Mouse (Mus musculus) heart, embryonic 12.5 days (tissue): Measurements from ENCODE around the gene Nfib. TPM values are rescaled to one million over a fixed set of nuclear protein-coding genes. Genes with fewer than 3 reads are reported as not detected.
A peak's percentile ranks its signal among the peaks of the same experiment; 100 is the strongest.

Source experiments
- ATAC-seq: fragments of 200-750 bp; cut with Nextera tagmentation; 2 replicates; pipeline ENCODE4 v1.8.0; 2017; ENCODE audit warnings: moderate TSS enrichment, moderate library complexity; ENCODE audit not compliant: insufficient number of reproducible peaks, low FRiP score
- H3K27ac ChIP-seq: fragments of 300-500 bp; sonication (generic); 2 replicates; pipeline ENCODE4 v1.5.1; 2016; ENCODE audit warnings: mild to moderate bottlenecking, moderate library complexity; ENCODE audit not compliant: poor library complexity, severe bottlenecking
- H3K27me3 ChIP-seq: fragments of 300-500 bp; sonication (generic); replicated peaks from 2 replicates; pipeline ENCODE4 v1.6.1; 2016; ENCODE audit warnings: mild to moderate bottlenecking, moderate library complexity
- H3K36me3 ChIP-seq: fragments of 300-500 bp; sonication (generic); 2 replicates; pipeline ENCODE4 v1.6.1; 2016; ENCODE audit warnings: mild to moderate bottlenecking, moderate library complexity
- H3K4me1 ChIP-seq: fragments of 300-500 bp; sonication (generic); replicated peaks from 2 replicates; pipeline ENCODE4 v1.6.1; 2016; ENCODE audit warnings: mild to moderate bottlenecking
- H3K4me2 ChIP-seq: fragments of 300-500 bp; sonication (generic); 2 replicates; pipeline ENCODE4 v1.6.1; 2016; ENCODE audit warnings: mild to moderate bottlenecking, moderate library complexity
- H3K4me3 ChIP-seq: fragments of 300-500 bp; sonication (generic); 2 replicates; pipeline ENCODE4 v1.5.1; 2016; ENCODE audit warnings: mild to moderate bottlenecking
- H3K9ac ChIP-seq: fragments of 300-500 bp; sonication (generic); 2 replicates; pipeline ENCODE4 v1.6.1; 2016; ENCODE audit warnings: mild to moderate bottlenecking, moderate library complexity
- H3K9me3 ChIP-seq: fragments of 300-500 bp; sonication (generic); replicated peaks from 2 replicates; pipeline ENCODE4 v1.6.1; 2016; ENCODE audit warnings: mild to moderate bottlenecking, moderate library complexity
- WGBS: fragments of 180-500 bp; shearing (Covaris S2); methylation state at CpG from one replicate; pipeline ENCODE4 v1.1.7; 2016; 5-methylcytosine and 5-hydroxymethylcytosine counted together
- polyA plus RNA-seq: library from polyadenylated mRNA; unstranded; fragments of >200 nt; fragmentation: Nextera tagmentation; extraction: Ambion mirVana; gene quantifications from 2 replicates; pipeline ENCODE4 v1.2.1, GENCODE M21; 2016

The Nfib gene
- polyA plus RNA-seq, 1 experiment from 2014 or later, result 57.5 TPM

DNA sequence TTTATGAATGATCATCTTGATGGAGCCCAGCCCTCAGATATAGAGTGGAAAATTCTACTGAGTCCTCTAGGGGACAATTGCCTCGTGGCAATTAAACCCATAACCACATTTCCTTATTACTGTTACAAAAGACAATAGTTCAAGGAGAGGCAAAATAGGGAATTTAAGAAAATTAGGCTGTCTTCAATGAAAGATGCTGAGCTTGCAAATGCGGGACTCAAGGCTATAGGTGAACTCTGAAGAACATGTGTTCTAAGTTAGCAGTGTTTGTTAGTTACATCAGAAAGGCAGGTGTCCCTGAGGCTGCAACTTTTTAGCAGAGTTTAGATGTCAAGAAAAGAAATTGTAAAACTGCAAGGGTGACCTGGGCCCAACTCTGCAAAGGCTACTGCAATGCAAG lies 307.3 kb downstream of the Nfib start:
- no peak overlapping the region for H3K4me3 ChIP-seq
- H3K4me1 ChIP-seq, result peaks cover 49% of the 10 kb centered on the region
- no peak overlapping the region for H3K27ac ChIP-seq
- H3K36me3 ChIP-seq, result peaks cover 3% of the 10 kb centered on the region; the same call in 1 of the 2 replicates
- no peak overlapping the region for H3K4me2 ChIP-seq
- no peak overlapping the region for H3K9ac ChIP-seq
- no peaks in the 10 kb centered on the region for H3K9me3 ChIP-seq
- H3K27me3 ChIP-seq, result no peaks in the 10 kb centered on the region
- 82% methylated on average over 2 of the region's 2 CpGs for WGBS
- no peak for ATAC-seq

GRCm38 (mm10) chr4:82396805-82397204 lies 308.7 kb downstream of the Nfib start:
- Histone ChIP-seq H3K9ac (no peak overlapping the region), H3K4me2 (no peak overlapping the region), H3K36me3 (peaks cover 3% of the 10 kb centered on the region; the same call in 1 of the 2 replicates), H3K27me3 (no peaks in the 10 kb centered on the region), H3K9me3 (no peaks in the 10 kb centered on the region), H3K4me1 (peaks cover 54% of the 10 kb centered on the region), H3K4me3 (no peak overlapping the region), H3K27ac (no peak overlapping the region)
- WGBS, result 77% methylated on average over 2 of the region's 2 CpGs
- no peak for ATAC-seq

DNA sequence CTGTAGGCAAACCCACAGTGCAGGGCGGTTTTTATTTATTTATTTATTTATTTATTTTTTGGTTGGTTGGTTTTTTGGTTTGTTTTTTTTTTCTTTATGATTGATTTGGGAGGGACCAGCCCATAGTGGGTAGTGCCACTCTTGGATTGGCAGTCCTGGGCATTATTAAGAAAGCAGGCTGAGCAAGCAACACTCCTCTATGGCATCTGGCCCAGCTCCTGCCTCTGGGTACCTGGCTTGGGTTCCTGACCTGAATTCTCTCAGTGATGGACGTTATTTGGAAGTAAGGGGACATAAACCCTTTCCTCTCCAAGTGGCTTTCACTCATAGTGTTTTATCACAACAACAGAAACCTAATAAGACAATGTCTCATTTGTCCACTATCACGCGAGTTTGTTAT lies 309.5 kb downstream of the Nfib start:
- no peaks in the 10 kb centered on the region for H3K27me3 ChIP-seq
- no peak overlapping the region for H3K4me2 ChIP-seq
- H3K4me1 ChIP-seq, result peaks cover 54% of the 10 kb centered on the region
- peaks cover 3% of the 10 kb centered on the region; the same call in 1 of the 2 replicates for H3K36me3 ChIP-seq
- H3K9ac ChIP-seq, result no peak overlapping the region
- H3K4me3 ChIP-seq, result no peak overlapping the region
- ATAC-seq, result no peak
- 80% methylated on average over 4 of the region's 4 CpGs for WGBS
- no peak overlapping the region for H3K27ac ChIP-seq
- no peaks in the 10 kb centered on the region for H3K9me3 ChIP-seq

GRCm38 (mm10) chr4:82394346-82394745 lies 311.2 kb downstream of the Nfib start:
- WGBS, result 21% methylated on average over 4 of the region's 4 CpGs
- Histone ChIP-seq H3K27ac (no peak overlapping the region), H3K4me1 (peaks cover 46% of the 10 kb centered on the region), H3K9ac (no peak overlapping the region), H3K4me3 (no peak overlapping the region), H3K4me2 (no peak overlapping the region), H3K27me3 (no peaks in the 10 kb centered on the region), H3K36me3 (peaks cover 6% of the 10 kb centered on the region), H3K9me3 (no peaks in the 10 kb centered on the region)
- no peak for ATAC-seq

GRCm38 (mm10) chr4:82393021-82393420 lies 312.5 kb downstream of the Nfib start:
- ATAC-seq, result no peak
- Histone ChIP-seq H3K4me2 (no peak overlapping the region), H3K9ac (no peak overlapping the region), H3K4me1 (peaks cover 46% of the 10 kb centered on the region), H3K27ac (peak overlapping the region; percentile 45), H3K9me3 (no peaks in the 10 kb centered on the region), H3K36me3 (peaks cover 6% of the 10 kb centered on the region), H3K27me3 (no peaks in the 10 kb centered on the region), H3K4me3 (no peak overlapping the region)
- WGBS, result 61% methylated on average over 4 of the region's 4 CpGs

DNA sequence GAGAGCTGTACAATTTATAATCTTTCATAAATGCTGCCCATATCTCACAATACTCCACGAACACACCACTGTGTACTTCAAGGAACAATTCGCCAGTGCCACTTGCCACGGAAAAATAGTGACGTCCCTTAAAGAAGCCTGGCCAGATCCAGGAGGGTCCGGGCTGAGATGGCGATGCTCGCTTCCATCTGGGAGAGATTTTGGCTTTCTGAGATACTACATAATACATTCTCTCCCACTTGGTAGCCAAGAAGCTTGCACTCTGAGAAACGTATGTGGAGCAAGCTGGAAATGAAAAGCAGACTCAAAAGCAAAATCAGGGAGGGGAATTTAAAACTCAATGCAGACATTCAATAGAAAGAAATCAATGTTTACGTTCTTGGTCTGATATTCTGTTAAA lies 313.1 kb downstream of the Nfib start:
- no peak overlapping the region for H3K9ac ChIP-seq
- whole genome bisulfite sequencing, result 66% methylated on average over 9 of the region's 9 CpGs
- H3K4me1 ChIP-seq, result peaks cover 45% of the 10 kb centered on the region
- ATAC-seq, result no peak
- peak overlapping the region; percentile 45; the same call in 1 of the 2 replicates for H3K27ac ChIP-seq
- H3K9me3 ChIP-seq, result no peaks in the 10 kb centered on the region
- no peaks in the 10 kb centered on the region for H3K27me3 ChIP-seq
- H3K4me3 ChIP-seq, result no peak overlapping the region
- peaks cover 5% of the 10 kb centered on the region for H3K36me3 ChIP-seq
- H3K4me2 ChIP-seq, result no peak overlapping the region

DNA sequence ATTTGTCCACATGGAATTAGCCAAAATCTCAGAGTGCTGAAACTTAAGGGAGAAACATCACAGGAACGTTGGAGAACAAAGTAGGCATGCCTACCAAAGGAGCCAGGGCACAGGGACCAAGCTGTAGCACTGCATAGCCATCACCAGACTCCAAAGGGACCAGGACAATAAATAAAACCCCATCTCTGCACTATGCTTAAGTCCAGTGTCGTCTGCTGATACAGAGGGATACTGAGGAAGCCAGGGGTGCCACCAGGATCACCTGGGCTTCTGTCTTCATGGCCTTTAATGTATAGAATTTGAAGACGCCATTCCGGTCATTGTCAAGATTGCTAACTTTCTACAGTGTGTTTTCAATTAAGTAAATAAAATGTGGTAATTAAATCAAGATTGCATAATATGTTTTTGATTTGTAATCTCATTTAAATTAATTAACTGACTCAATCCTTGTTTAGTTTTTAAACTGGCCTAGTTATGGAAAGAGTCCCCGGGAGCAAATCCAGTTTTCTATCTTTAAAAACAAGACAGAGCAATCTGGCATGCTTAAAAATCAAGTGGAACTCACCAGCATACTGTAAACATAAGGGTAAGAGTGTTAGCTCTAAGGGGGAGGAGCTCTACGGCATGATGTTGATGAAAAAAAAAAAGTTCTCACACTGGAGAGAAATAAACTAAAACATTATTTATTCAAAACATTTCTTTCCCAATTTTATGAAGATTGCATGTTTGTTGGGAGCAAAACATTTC lies 313.7 kb downstream of the Nfib start:
- H3K9me3 ChIP-seq, result no peaks in the 10 kb centered on the region
- WGBS, result 65% methylated on average over 6 of the region's 6 CpGs
- H3K27ac ChIP-seq, result peak overlapping the region; percentile 64
- no peaks in the 10 kb centered on the region for H3K27me3 ChIP-seq
- H3K4me3 ChIP-seq, result no peak overlapping the region
- no peak overlapping the region for H3K9ac ChIP-seq
- H3K4me1 ChIP-seq, result peaks cover 50% of the 10 kb centered on the region
- ATAC-seq, result no peak
- H3K4me2 ChIP-seq, result no peak overlapping the region
- peaks cover 7% of the 10 kb centered on the region for H3K36me3 ChIP-seq

GRCm38 (mm10) chr4:82390545-82390944 lies 315.0 kb downstream of the Nfib start:
- Histone ChIP-seq H3K4me2 (no peak overlapping the region), H3K4me3 (no peak overlapping the region), H3K9ac (no peak overlapping the region), H3K36me3 (peaks cover 7% of the 10 kb centered on the region), H3K27ac (0 out of 2 replicates have a peak overlapping the region, but pooled peaks have one; percentile 33), H3K4me1 (peaks cover 55% of the 10 kb centered on the region), H3K27me3 (no peaks in the 10 kb centered on the region), H3K9me3 (no peaks in the 10 kb centered on the region)
- 47% methylated on average over 2 of the region's 2 CpGs for WGBS
- ATAC-seq, result no peak

DNA sequence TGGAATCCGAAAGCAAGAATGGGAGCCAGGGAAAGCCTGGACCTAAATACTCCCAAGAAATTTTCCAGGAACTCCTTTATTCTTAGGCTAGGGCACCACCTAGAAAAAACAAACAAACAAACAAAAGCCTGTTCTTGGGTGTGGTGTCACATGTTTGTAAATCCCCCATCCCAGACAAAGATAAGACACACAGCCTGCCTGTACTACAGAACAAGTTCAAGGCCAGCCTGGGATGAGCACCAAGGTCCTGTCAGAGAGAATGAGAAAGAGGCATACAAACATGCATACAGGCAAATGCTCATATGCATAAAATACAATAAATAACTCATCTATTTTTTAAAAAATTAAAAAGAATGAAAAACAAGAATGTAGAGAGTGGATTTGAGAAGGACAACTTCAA lies 315.7 kb downstream of the Nfib start:
- 86% methylated on average over 1 of the region's 1 CpGs for WGBS
- no peak overlapping the region for H3K9ac ChIP-seq
- peaks cover 7% of the 10 kb centered on the region for H3K36me3 ChIP-seq
- no peak for ATAC-seq
- H3K4me1 ChIP-seq, result peaks cover 62% of the 10 kb centered on the region
- H3K4me2 ChIP-seq, result no peak overlapping the region
- no peak overlapping the region for H3K4me3 ChIP-seq
- no peaks in the 10 kb centered on the region for H3K9me3 ChIP-seq
- H3K27me3 ChIP-seq, result no peaks in the 10 kb centered on the region
- no peak overlapping the region for H3K27ac ChIP-seq

- Histone ChIP-seq H3K9ac (no peak overlapping the region; the same call in 1 of the 2 replicates), H3K4me3 (no peak overlapping the region), H3K9me3 (no peaks in the 10 kb centered on the region), H3K27me3 (no peaks in the 10 kb centered on the region), H3K4me1 (peaks cover 66% of the 10 kb centered on the region), H3K4me2 (no peak overlapping the region), H3K27ac (peak overlapping the region; percentile 44), H3K36me3 (peaks cover 7% of the 10 kb centered on the region)
- WGBS, result 58% methylated on average over 4 of the region's 4 CpGs
- ATAC-seq, result no peak
Measured at GRCm38 (mm10) chr4:82387620-82388019, 317.9 kb downstream of the Nfib start.

DNA sequence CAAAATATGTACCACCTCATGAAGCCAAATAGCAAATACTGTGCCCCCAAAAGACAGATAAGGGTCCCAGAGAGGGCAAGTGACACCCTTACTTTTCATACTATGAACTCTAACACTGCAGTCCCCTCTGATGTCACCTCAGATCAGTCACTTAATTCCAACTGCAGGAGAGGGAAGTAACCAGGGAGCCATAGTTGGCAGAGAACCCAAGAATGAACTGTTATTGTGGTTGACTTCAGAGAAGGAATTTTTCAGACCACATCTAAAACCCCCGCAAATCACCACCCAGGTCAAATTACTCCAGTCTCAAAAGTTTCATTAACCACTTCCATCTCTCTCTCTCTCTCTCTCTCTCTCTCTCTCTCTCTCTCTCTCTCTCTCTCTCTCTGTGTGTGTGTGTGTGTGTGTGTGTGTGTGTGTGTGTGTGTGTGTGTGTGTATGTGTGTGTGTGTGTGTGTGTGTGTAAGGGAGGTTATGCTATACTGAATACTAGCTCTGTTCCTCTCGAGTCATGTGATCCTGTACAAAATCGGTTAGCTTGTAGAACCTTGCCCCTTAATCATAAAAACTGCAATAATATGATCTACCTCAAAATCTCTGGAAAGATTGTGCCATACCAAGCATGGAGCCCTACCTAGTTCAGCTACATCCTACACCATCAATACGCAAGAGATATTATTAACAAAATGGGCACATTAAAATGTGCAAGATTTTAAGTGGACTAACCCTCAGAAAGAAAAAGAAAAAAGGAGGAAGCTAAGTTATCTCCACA lies 319.1 kb downstream of the Nfib start:
- Histone ChIP-seq H3K36me3 (peaks cover 7% of the 10 kb centered on the region), H3K4me1 (peaks cover 61% of the 10 kb centered on the region), H3K9me3 (no peaks in the 10 kb centered on the region), H3K9ac (no peak overlapping the region), H3K27ac (peak overlapping the region; percentile 33; the same call in 1 of the 2 replicates), H3K4me2 (no peak overlapping the region), H3K27me3 (no peaks in the 10 kb centered on the region), H3K4me3 (no peak overlapping the region)
- no peak for ATAC-seq
- WGBS, result 73% methylated on average over 4 of the region's 4 CpGs
